Mouse (Mus musculus) 3134 (cell line): Measurements from ENCODE around the gene Pycr2.
A peak's percentile ranks its signal among the peaks of the same experiment; 100 is the strongest.
"Not testable (repeated sequence)": the region's sequence is repeated elsewhere in the genome, so short reads cannot be mapped to it uniquely, and the experiment has no call there.

ENCODE experiments used
- DNase-seq: peaks from one replicate; pipeline ENCODE4 v3.0.0-alpha.2; 2011; ENCODE audit warnings: low spot score; ENCODE audit not compliant: insufficient read length; ENCODE audit errors: extremely low read depth

Gene Pycr2

DNA sequence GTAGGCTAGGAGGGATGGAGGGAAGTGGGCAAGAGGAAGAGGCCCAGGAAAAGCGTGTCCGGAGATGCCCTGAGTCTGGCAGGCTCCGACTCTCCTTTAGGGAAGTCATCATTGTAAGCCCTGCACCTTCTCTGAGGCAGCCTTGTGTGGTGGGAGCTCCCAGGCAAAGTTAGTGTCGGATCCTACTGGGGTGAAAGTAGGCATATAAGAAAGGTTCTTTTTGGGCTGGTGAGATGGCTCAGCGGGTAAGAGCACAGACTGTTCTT lies 655 bp downstream of the Pycr2 start:
- no peak for DNase-seq

DNA sequence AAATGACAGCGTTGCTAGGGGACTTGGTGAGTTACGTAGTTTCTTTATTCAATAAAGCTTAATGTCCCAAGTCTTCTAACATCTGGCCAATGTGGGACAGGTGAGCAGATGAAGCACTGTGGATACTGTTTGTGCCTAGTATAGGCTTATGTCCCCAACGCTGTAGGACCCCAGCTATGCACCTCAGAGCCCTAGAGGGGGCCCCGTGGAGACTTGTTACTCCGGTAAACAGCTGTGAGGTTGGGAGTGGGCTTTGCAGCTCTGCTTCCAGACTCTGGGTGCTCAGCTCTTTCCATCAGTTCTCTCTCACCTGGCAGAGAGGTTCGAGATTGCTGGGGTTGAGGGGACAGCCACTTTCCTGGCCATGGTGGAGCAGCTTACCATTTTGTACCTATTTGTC lies 1.2 kb downstream of the Pycr2 start:
- DNase-seq, result no peak

DNA sequence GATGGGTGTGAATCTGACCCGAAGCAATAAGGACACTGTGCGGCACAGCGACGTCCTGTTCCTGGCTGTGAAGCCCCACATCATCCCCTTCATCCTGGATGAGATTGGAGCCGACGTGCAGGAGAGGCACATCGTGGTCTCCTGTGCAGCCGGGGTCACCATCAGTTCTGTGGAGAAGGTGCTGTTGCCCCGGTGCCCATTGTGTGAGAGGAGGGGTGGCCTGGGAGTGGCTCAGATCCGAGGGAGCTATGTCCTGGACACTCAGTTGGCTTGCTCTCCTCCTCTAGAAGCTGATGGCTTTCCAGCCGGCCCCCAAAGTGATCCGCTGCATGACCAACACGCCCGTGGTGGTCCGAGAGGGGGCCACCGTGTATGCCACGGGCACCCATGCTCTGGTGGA lies 1.8 kb downstream of the Pycr2 start:
- no peak for DNase-seq

DNA sequence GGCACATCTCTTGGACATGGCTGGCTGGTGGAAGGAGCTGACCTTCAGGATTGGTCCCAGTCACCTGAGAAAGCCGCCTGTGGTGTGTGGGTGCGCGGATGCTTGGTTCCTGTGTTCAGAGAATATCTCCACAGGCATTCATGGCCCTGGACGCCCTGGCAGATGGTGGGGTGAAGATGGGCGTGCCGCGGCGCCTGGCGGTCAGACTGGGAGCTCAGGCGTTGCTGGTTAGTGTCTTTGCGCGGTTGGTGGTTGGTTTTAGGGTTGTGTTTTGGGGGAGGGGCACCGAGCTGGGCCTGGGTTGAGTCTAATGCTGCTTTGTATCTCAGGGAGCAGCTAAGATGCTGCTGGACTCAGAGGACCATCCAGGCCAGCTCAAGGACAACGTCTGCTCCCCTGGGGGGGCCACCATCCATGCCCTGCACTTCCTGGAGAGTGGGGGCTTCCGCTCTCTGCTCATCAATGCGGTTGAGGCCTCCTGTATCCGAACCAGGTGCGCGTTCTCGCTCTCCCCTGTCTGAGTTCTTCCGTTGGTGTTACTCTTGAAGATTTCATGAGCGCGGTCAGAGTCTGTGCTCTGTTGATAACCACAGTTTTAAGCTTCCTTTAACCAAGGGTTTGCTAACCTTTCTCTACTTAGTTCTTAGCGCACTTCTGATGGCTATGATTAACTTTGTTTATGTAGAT lies 2.5 kb downstream of the Pycr2 start:
- DNase-seq, result no peak

DNA sequence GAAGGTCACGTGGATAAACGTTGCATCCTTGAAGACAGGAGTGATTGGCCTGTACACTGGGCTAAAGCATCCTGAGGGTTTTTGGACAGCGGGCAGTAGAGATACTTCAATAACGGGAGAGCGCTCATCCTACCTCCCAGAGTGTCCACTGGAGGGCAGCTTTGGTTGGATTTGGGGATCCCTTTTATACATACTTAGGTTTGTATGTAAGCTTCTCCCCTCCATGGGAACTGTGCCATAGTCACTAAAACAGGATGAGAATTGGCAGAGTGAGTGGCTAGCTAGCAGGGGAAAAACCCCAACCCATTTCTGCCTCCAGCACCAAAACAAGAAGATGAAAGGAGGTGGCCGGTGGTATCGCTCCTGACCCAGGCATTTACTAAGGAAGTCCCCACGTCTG lies 7.0 kb downstream of the Pycr2 start:
- DNase-seq, result no peak

DNA sequence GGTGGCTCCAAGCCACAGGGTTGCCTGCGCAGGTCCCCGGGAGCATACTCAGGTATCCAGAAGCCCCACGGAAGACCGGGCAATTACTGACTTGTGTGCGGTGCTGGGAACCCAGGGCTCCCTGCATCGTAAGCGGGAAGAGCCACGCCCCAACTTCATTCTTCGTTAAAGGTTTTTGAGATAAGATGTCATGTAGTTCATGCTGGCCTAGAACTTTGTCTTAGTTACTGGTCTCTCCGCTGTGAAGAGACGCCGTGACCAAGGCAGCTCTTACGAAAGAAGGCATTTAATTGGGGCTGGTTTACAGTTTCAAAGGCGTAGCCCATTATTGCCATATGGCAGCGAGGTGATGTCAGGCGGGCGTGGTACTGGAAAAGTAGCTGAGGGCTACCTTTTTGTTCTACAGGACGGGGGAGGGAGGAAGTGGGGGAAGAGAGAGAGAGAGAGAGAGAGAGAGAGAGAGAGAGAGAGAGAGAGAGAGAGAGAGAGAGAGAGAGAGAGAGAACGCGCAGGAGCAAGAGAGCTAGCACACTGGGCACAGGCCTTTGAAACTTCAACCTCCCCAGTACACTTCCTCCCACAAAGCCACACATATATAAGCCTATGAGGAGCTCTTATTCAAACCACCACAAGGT lies 7.7 kb downstream of the Pycr2 start:
- no peak for DNase-seq

DNA sequence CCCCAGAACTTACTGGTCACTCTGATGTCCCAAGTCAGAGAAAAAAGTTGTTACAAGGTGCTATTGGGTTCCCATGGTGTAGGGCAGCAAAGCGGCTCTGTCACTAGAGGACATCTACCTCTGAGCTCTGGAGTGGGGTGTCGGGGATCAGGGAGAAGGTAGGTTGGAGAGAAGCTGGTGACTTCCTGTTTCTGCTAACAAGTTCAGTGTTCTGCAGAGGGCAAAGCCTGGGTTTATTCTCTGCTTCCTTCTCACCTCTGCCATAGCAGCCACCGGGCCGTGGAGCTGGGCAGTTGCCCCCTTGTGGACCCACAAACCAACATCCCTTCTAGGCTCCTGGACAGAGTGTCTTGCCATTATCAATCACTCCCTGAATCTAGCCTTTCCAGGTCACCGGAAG lies 8.7 kb downstream of the Pycr2 start:
- DNase-seq, result no peak

DNA sequence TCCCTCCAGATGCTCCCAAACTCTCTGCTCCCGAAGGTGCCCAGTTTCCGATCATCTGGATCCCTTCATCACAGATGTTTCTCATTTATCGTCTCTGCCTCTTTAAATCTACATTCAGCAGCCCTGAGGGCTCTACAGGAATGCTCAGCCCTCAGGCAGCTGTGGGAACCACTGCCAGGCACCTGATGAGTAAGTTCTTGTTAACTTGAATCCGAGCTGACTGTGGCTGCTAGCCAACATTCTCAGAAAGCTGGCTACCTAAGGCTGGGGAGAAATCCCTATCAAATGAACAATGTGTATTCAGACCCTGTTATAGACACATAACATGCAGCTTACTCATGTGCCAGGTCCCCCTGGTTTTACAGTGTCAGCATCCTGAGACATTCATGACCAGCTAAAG lies 9.7 kb downstream of the Pycr2 start:
- peak; percentile 74 for DNase-seq

DNA sequence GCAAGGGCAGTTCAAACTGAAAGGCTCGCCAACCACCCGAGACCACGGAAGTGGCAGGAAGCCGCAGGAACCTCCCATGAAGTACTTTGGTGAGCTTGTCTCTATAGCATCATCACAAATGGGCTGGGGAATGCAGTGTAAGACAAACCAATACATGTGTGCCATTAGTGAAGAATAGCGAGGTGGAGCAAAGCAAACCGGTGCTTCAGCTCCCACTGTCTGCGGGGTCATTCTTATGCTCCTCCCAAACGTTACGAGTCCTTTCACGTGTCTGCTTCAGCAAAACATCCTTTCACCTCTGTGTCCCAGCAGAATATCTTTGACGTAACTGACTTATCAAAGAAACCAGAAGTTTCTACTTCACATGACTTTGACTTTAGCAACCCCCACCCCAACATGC lies 12.3 kb downstream of the Pycr2 start:
- peak; percentile 30 for DNase-seq

DNA sequence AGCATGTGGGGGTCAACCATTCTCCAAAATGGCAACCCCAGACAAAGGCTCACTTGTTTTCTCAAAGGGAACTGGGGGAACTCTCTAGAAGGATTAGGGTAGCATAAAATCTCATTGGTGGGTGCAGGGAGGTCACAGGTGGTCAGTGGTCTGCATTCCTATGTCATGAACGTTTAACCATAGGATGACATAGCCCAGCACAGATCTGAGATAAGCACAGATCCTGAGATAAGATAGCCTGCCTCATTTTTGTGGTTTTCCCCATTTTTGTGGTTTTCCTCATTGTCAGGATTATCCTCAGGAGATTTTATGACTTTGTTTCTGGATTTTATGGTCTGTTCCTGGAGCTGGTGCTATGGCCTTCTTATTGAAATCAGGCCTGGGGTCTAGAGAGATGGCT lies 13.0 kb downstream of the Pycr2 start:
- peak; percentile 32 for DNase-seq

DNA sequence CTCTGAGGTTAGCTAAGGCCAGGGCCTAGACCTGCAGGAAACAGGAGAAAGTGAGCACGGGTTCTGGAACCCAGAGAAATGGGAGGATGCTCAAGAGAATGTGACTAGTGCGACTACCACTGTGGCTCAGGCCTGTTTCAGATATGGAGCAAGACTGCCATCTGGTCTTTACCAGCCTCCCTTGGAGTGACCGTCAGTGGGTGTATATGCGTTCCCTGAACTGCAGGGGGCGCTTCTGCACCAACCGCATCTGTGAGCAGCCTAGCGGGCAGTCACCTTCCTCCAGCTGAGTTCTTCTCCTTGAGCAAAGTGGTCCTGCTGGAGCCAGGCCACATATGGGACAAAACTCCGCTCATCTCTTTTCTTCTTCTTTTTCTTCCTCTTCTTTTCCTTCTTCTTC lies 15.6 kb downstream of the Pycr2 start:
- DNase-seq, result peak; percentile 53

DNA sequence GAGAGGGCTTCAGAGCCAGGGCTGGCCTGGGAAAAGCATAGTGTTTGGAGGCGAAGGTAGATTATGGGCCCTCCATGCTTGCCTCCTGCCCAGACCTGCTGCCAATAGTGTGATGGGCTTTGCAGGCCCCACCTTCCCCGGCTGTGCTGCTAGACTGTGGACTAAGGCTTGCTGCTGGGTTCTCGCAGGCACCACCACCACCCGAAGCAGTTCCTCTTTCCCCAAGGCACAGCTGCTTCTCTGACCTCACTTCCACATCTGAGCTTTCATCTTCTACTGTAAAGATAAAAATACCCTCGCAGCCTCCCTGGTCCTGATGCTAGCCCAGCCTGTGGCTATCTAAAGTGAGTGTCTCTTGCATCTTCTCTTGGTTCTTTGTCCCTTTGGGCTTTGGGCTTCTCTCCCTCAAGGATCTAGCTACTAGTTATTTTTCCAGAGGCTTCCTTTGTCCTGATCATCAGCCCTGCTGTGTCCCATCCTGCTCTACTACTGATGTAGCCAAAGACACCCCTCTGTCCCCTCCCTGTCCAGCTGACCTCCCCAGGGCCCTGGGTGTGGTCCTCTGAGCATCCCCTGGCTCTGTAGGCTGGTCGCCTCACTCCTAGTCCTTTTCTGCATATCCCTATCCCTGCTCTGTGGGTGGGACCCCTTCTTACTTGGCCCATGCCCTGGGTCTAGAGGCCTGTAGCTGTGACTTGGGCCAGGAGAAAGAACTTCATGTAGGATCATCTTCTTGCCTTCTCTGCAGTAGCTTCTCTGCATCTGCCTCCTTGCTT lies 18.4 kb downstream of the Pycr2 start:
- DNase-seq, result no peak

DNA sequence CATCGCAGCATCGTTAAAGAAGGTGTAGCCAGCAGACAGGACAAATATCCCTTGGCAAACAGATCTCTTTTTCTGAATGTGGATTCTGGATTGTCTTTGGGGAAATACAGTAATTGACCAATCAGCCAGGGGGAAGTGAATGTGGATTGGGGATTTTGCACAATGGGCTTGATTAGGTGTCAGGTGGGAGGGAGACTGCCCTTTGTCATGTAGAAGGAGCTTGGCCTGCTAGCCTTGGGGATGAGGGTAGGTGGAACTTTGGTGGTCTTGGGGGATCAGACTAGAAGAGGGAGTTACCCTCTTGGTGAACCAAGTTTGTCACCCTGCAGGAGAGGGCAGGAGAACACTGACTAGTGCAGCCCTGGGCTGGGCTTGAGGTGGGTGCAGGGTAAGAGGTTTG lies 20.6 kb downstream of the Pycr2 start:
- DNase-seq, result no peak

DNA sequence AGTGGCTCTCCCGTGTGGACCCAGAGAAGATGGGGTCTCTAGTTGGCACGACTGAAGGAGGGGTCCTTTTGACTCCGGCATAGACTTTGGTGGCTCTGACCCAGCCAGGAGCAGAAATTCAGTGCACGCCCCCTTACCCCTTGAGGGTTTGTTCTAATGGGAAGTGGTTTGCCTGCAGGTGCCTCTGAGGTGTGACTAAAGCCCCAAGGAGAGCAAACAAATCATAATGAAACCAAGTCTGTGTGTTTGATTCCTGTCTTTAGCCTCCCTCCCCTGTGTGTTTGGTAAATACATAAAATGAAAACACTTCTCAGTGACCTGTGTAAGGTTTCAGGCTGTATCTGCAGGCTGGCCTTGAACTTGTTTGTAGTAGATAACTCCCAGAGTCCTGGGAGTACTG lies 22.2 kb downstream of the Pycr2 start:
- DNase-seq, result no peak

DNA sequence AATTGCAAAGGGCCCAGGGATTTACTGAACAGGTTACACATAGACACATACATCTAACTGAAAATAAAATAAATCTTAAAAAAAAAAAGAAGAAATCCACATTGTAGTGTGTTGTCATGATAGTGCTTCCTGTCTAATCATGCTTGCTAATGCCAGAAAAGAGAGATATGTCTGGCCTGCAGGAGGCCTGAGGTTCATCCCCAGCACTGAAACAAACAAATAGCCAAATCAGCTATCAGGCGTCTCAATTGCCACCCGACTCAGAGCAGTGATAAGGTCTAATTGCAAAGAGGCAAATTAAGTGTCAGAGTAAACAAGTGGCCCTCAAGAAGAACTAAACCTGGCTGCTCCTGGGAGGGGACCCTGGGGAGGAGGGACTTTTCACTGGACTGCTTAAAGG lies 25.5 kb downstream of the Pycr2 start:
- no peak for DNase-seq

DNA sequence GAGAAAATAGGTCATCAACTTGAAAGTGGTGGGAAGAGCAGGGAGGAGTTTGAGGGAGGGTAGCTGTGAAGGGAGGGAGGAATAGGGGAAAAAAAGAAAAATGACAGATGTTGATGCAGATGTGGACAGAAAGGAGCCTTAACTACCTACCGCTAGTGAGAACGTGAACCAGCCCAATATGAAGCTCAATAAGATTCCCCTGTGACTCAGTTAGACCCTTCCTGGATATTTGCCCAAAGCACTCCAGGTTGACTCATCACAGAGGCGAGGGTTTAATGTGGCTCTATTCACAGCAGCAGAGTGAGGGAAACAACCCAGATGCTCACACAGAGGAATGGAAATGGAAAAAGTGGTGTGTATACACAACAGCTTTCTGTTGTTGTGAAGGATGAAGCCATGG lies 27.0 kb downstream of the Pycr2 start:
- DNase-seq, result peak; percentile 62

DNA sequence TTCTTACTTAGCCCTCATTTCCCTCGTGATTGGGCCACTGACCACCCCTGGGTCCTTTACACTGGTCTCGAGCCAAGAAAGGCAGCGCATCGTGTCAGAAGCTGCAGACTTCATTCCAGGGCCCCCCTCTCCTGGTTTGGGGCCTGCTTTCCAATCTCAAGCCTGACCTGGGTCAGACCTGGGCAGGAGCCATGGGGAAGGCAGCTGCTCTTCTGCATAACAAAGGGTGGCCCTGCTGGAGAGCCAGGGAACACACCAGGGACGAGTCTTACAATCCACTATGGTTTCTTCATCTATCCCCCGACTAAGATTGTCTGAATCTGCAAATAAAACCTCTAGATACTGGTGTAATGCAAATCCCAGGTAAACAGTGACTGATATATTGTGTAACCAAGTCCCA lies 29.6 kb downstream of the Pycr2 start:
- no peak for DNase-seq

DNA sequence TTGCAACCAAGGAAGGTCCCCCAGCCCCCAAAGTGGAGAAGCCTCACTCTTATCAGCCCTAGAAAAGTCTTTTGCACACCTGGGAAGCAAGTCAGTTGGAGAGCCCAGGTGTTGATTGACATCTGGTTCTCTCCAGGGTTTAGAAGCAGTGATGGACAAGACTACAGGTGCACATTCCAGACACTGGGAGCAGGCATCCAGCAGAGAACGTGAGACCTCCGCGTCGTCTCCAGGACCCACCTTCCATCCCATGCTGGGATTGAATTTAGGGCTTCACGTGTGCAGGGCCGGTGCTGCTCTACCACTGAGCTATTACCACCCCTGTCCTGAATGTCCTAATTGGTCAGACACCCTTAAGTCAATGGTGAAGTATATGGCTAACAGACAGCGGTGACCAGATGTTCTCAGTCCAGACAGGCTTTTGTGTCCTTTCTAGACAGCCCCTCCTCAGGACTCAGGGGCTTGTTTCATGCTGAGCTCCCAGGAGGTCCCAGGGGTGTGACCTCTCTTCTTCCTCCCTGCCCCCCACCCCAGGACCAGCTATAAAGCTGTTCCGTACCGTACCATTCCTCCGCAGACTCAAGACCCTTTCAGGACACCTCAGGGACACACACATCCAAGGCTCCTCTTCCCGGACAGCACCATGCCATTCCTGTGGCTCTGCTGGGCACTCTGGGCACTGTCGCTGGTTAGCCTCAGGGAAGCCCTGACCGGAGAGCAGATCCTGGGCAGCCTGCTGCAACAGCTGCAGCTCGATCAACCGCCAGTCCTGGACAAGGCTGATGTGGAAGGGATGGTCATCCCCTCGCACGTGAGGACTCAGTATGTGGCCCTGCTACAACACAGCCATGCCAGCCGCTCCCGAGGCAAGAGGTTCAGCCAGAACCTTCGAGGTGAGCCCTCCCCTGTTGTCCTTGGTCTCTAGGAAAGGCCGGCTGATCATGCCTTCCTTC lies 30.6 kb downstream of the Pycr2 start, which contains the start of gene Lefty1:
Gene Lefty1 (plus strand): TSS at position 556 of the 953 bp plus-strand sequence.
- DNase-seq, result no peak

DNA sequence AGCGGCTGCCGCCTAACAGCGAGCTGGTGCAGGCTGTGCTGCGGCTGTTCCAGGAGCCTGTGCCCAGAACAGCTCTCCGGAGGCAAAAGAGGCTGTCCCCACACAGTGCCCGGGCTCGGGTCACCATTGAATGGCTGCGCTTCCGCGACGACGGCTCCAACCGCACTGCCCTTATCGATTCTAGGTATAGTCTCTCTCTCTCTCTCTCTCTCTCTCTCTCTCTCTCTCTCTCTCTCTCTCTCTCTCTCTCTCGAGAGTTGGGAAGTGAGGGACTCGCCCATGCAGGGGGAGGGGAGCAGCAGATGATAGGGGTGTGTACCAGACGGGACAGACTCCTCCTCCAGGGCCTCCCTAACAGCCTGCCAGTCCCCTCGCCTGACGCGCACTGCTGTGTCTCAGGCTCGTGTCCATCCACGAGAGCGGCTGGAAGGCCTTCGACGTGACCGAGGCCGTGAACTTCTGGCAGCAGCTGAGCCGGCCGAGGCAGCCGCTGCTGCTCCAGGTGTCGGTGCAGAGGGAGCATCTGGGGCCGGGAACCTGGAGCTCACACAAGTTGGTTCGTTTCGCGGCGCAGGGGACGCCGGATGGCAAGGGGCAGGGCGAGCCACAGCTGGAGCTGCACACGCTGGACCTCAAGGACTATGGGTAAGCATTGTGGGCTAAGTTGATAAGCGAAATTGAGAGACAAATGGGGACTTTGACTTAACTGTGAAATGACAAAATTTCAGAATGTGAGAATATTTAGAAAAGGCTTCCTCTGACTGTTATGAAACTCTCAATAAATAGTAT lies 32.7 kb downstream of the Pycr2 start:
- not testable (repeated sequence) for DNase-seq

DNA sequence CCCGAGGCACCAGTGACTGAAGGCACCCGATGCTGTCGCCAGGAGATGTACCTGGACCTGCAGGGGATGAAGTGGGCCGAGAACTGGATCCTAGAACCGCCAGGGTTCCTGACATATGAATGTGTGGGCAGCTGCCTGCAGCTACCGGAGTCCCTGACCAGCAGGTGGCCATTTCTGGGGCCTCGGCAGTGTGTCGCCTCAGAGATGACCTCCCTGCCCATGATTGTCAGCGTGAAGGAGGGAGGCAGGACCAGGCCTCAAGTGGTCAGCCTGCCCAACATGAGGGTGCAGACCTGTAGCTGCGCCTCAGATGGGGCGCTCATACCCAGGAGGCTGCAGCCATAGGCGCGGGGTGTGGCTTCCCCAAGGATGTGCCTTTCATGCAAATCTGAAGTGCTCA lies 33.5 kb downstream of the Pycr2 start:
- DNase-seq, result not testable (repeated sequence)
